ENCODE assay signal across 13 mouse cellular contexts in the genomic region with DNA sequence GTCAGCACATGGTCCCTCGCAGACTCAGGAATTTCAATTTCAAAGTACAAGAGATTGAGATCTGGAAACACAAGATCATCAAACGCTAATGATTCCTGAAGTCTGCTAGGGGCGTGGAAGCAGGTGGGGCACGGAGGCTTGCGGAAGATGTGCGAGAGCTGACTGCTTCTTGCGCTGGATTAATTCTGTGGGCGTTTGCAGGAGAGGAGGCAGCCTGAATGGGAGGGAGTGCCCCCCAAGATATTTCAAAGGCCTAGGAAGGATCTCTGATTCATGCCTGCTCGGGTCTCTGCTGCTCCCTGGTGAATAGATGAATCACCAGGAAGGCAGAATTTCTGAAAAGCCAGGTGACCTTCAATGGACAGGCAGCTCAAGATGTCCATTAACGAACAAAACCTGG.
DNase-seq lines count a peak whose midpoint lies in the region.
"Had no signal": no experiment of that assay in that cellular context is flagged by ENCODE, and none has a peak within 500 bp of the region (broad histone marks: within the 10 kb centered on the region; RNA-seq: fewer than 3 reads in every experiment).

No protein-coding gene starts in this region.

- peak; percentile 42 for DNase-seq in adrenal gland, adult 2 months
- no peak for DNase-seq in adrenal gland, postnatal 4 days (ENCODE audit: low spot score in 2 of 2)
- peak; percentile 12 for DNase-seq in left cerebral cortex, adult 11 months (ENCODE audit: low spot score)
- no peak for DNase-seq in left cerebral cortex, adult 18-20 months (ENCODE audit: low spot score in 2 of 2)
- DNase-seq in right cerebral cortex, postnatal 4 days = peak; percentile 5
- DNase-seq in right cerebral cortex, postnatal 25 days = no peak
- no peak for DNase-seq in B cell, adult 2 months
- no peak for DNase-seq in heart, postnatal 4 days
- DNase-seq: cerebellum, adult 11 months; kidney, adult 2 months; kidney, postnatal 36 days; liver, embryonic 13.5 days; thymus, postnatal 25 days had no signal

Comparison
In these comparisons a context has a peak if more than half of its experiments do, and no peak if none do; other contexts are left out.
1. DNase-seq: peak in adrenal gland, adult 2 months (single experiment), left cerebral cortex, adult 11 months (single experiment) and right cerebral cortex, postnatal 4 days (single experiment); none in adrenal gland, postnatal 4 days (0 of 2), left cerebral cortex, adult 18-20 months (0 of 2), right cerebral cortex, postnatal 25 days (single experiment), B cell, adult 2 months (0 of 2) and heart, postnatal 4 days (single experiment).